Mouse (Mus musculus) urinary bladder, postnatal 10 days (tissue): ENCODE data around the gene Rack1.

ENCODE experiments used
- DNase-seq: peaks from one replicate; pipeline ENCODE4 v3.0.0; 2022; ENCODE audit warnings: low spot score

Rack1 gene

DNA sequence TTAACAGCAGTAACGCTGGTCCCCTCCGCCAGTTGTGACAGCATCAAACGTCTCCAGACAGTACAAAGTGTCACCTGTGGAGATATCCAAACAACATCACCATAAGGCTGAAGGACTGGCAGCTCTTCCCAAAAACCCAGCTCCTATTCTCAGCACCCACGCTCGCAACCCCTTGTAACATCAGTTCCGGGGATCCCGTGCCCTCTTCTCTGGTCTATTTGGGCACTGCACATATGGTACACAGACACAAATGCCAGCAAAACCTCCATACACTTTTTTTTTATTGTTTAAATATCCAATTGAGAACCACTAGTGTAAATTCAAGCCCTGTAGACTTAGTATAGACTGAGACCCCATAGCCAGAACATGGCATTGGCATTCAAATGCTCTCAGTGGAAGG is 4.9 kb upstream of the Rack1 start:
- no peak for DNase-seq

DNA sequence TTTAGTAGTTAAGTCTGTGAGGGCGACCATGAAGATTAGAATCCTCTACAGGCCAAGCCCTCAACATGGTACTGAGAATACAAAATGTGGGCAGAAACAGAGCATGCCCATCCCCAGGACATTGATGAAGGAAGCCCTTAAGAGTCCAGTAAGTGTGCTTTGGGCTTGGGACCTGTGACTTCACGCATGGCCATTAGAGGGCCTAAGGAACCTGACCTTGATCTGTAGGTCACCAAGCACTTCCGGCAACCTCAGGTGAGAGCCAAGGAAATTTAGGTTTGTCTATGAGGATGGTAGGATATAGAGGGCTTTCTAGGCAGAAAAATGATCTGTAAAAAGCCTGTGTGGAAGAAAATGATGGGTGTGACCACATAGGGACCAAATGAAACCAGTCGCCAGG is 3.8 kb upstream of the Rack1 start:
- DNase-seq = no peak

DNA sequence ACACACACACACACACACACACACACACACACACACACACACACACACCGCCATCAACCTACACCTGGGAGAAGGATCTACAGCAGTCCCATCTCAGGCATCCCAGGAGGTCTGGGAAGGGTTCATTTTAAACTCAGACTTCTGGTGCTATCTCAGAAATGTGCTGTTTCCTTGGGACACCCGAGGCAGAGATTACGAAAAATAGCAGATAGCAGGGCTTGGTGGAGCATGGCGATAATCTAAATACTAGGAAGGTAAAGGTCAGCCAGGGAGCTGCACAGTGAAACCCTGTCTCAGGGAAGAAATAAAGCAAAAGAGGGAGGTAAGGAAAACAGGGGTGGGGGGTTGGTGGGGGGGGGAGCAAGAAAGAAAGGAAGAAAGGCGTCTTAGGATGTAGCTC is 2.8 kb upstream of the Rack1 start:
- no peak for DNase-seq

DNA sequence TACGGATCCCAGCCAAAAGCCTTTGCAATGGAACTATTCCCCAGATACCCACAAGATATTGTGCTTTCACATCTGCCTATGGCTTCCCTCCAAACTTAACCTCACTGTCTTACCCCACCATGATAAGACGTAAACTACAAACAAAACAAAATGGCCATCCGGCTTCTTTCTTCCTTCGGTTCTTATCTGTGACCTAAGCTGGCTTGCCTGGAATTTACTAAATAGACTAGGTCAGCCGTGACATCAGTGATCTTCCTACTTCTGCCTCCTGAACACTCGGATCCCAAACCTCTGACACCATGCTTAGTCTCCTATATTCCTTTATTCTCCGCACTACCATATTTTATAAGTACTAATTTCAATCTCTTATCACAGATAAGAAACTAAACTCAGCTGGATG is 1.8 kb upstream of the Rack1 start:
- no peak for DNase-seq

DNA sequence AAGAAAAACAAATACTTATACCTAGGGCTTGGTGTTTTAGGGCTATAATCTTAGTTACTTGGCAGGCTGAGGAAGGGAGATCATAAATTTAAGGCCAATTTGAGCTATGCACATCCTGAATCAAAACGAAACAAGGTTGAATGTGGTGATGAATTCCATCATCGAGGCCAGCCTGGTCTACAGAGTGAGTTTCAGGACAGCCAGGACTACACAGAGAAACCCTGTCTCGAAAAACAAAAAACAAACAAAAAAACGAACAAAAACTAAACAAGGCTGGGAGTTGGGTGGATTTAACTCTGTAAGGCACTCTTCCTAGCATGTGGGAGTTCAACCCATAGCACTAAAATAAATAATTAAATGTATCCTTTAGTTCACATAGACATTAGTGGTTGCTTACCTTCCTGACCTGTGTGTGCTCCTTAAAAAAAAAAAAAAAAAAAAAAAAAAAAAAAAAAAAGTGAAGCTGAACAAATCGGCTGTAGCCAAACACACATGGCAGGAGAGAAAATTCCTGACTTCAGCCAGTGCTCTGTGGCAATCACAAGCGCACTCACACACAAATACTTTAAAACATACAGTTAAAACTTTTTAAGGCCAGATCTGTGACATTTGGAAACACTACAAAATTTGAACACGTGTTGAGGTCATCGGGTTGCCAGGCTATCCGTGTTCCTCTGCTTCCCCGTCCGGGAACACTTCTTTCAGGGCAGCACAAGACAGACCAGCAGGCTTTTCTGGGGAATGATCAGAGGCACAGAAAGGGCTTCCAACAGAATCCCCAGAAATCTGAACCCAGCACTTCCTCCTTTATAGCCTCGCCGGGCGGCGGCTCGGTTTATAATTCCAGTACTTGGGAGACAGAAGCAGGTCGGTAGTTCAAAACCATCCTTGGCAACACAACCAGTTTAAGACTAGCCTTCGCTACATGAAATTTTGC is 880 bp upstream of the Rack1 start:
- no peak for DNase-seq

DNA sequence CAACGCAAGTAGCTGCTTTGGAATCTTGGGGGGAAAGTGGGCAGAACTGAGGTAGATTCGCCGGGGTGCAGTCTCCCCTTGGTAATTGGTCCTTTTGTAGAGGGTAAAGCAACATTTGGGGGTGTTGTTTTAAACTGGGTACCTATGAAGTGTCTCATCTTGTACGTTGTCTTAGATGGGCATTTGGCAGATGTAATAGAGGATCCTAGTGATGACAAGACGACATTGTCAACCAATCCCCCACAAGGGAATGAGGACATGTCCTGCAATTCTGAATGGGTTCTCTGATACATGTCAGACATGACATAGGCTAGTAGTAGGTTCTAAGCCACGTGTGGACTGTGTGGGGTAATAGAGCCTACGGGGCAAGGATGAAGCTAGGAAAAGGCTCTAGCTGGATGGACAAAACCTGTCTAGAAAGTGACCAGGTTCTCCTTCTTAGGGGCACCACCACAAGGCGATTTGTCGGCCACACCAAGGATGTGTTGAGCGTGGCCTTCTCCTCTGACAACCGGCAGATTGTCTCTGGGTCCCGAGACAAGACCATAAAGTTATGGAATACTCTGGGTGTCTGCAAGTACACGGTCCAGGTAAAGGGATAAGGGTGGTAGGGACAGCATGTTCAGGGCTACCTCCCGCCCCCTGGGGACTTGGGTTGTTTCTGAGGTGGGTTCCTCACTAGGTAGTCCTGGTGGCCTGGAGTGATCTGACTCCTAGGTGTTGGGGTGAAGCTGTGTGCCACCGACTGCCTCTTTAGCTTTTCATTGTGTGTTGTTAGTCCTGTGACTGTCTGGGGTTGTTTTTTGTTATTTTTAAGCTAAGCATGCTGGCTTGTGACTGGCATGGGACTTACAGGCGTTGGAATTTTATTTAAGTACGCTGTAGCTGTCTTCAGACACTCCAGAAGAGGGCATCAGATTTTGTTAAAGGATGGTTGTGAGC is 2.0 kb downstream of the Rack1 start:
- DNase-seq = no peak

DNA sequence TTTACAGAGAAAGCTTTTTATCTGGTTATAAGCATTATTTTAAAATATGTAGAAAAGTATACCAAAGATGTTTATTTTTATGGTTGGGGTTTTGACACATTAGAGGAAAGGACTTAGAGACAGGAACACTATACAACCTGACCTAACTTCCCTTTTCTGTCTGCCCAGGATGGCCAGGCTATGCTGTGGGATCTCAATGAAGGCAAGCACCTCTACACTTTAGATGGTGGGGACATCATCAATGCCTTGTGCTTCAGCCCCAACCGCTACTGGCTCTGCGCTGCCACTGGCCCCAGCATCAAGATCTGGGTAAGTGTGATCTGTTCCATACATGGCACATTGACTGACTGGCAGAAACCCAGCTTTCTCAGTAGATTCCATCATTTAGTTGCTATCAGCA is 3.9 kb downstream of the Rack1 start:
- DNase-seq = no peak

DNA sequence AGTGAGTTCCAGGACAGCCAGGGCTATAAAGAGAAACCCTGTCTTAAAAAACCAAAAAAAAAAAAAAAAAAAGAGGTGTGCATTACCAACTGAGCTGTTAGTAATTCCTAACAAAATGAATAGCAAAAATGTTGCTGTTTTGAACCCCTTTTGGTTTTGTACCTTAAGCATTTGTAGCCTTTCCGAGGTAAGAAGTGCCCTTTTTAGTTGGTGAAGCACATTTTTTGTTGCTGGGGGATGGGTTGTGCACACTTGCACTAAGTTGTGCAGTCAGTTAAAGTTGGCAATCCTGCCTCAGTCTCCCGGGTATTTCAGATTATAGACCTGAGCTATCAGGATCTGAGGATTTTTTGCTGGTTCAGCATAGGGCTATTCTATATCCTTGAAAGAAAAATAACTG is 4.8 kb downstream of the Rack1 start:
- no peak for DNase-seq

DNA sequence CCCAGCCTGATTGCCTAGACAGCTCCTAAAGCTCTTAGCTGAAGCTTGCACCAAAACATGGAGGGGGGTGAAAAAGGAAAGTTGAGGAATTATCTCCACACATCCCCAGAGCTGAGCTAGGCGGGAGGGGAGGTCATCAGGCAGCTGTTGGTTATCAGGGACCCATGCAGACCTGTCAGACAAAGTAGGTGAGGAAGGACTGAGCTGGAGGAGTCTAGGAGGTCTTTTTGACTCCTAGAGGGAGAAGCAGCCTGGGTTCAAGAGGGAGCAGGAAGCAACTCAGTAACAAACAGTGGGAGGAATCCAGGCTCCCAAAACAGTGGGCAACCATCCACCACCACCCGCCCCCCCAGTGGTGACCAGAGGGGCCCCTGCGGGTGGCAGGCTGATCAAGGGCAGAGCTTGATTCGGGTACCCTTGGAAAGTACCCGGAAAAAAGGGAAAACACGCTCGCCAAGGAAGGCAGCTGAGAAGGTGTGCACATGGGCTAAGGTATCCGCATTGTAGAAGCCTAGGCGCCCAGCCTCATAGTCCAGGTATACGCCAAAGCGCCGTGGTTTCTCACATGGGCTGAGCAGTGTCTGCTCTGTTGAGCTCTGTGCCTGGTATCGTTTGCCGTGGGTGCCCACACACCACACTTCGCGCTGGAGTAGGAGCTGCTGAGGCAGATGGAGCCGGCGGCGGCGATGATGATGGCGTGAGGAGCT is 6.9 kb downstream of the Rack1 start:
- no peak for DNase-seq

DNA sequence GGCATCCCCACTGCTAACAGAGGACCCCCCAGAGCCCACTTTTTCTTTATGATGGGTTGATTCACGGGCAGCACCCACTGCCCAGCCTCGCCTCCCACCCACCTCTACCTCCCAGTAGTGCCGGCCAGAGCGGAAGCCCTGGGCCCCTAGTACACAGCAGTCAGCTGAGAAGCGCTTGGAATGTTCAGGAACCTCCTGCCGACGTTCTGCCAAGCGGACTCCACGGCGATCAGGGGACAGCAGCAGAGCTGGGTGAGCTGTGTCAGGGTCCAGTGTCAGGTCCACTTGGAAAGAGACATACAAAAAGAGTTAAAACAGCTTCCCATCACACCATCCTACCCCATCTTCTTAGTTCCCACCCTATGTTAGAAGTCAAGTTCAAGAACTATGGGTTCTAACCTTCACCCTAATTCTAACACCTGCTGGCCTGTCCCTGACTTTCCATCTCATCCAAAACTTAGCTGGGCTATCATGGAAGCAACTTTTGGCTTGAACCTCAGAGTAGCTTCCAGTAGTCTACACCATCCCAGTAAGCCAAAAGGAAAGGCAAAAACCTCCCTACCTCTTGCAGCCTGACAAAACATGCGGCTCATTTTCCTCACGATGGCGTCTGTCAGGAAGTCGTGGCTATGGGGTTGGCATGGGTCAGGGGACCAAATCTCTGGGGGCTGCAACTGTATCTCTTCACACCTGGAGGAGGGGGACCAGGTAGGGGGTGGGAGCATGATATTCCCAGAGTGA is 7.6 kb downstream of the Rack1 start:
- no peak for DNase-seq

DNA sequence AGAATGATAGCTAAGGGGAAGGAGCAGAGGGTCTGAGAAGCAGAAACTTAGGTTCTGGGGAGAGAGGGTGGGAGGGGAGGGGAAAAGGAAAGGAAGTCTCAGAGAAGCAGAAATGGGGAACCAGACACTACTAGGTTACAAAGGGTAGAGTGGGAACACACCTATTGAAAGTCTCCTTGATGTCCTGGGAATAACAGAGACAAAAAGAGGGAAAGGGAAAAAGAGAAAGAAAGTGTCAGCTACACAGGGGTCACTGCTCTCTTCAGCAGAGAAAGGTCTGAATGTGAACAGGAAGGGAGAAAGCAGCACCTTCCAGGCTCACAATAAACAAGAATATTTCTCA is 8.1 kb downstream of the Rack1 start:
- DNase-seq = no peak

DNA sequence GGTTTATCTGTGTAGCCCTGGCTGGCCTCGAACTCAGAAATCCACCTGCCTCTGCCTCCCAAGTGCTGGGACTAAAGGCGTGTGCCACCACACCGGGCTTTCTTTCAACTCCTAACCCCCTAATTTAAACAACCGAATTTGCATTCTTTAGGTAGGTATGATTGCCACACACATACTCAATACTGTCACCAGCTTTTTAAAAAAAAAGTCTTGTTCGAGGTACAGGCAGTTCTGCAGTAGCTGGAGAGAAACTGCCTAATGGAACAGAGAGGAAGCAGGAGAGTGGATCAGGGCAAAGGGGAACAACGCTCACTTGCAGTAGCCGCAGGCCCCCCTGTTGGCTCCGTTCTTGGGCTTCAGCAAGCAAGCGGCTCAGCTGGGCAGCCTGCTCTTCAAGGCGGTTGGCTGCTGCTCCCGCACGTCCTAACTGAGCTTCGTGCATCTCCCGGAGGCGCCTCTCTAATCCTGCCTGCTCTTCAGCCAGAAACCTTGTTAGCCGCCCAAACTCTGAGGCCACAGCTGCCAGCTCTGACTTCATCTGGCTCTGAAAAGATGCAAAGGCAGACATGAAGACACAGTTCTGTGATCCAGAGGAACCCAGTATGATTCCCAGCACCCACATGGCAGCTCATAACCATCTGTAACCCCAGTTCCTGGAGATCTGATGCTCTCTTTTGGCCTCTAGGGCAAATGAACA is 8.8 kb downstream of the Rack1 start:
- DNase-seq = peak; percentile 20

DNA sequence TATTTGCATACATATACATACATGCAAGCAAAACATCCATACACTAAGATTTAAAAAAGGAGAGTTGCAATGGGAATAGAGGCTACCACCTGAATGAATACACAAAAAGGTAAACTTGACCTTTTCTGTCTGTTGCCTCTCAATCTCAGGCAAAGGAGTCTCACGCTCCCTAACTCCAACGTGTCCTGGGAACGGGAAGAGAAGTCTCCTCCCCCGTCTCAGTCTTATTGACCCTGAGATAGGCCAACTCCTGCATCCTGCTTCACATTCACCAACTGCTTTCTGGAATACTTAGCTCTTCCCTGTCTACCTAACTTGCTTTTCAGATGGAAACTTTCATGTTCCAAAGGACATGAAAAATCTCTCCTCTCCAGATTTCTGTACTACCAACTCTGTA is 9.3 kb downstream of the Rack1 start:
- no peak for DNase-seq

DNA sequence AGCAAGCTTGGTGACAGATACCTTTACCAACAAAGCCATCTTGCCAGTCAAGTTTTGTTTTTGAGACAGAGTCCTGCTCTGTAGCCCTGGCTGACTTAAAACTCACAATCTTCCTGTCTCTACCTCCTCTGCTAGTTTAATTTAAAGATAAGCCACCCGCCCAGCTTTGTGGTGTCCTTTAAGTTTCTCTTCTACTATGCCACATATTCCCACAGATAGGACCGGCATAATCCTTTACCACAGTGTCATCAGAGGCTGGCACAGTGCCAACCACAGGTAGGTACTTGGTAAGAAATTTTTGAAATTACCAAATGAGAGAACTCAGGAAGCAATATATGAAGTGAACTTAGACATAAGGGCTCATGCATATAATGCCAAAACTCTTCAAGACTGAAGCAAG is 10.0 kb downstream of the Rack1 start:
- DNase-seq = no peak

DNA sequence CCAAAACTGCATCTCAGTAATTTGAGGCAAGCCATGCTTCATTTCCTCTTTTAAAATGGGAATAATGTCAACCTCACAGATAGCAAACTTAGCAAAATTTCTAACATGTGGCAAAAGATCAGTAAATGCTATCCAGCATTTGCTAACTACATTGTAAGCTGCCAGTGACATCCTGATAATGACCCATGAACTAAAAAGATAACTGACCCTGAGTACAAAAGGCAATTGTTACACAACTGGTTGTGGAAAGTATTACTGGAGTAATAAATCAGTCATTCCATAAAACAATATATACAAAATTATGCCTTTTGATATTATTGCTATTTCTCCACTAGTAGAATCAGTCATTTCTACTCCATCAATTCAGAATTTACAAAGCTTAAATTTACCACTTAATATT is 13.7 kb downstream of the Rack1 start:
- DNase-seq = no peak

DNA sequence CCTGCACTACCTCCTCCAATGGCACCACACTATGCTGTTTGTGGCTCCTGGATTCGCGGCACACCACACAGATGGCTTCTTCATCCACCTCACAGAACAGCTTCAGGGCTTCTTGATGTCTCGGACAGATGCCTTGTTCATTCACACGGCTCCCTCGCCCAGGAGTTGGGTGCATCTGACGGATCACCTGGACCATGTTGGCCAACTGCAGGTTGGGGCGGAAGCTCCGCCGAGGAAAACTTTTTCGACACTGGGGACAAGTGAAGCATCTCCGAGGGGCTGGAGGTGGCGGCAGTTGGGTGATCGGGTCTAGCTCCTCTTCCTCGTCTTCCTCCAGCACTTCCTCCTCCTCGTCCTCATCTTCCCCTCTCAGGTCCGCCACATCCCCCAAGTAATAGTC is 15.7 kb downstream of the Rack1 start:
- DNase-seq = no peak

DNA sequence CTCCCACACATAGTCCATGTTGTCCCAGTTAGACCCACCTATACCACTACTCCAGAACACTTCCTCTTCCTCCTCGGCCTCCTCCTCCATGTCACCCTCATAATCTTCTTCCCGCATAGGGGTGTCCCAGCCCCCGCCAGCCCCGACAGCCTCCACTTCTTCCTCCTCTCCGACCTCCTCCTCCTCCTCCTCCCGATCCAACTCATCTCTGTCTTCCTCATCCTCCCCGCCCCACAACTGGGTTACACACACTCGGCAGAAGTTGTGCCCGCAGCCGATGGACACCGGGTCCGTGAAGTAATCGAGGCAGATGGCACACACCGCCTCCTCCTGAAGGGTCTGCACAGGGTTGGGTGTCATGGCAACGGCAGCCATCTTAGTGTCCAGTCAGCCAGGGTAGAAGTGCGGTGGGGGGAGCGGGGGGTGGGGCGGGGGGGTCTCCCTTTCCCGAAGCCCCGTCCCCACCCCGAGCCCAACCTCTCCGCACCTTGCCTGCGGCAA is 16.2 kb downstream of the Rack1 start:
- DNase-seq = no peak

DNA sequence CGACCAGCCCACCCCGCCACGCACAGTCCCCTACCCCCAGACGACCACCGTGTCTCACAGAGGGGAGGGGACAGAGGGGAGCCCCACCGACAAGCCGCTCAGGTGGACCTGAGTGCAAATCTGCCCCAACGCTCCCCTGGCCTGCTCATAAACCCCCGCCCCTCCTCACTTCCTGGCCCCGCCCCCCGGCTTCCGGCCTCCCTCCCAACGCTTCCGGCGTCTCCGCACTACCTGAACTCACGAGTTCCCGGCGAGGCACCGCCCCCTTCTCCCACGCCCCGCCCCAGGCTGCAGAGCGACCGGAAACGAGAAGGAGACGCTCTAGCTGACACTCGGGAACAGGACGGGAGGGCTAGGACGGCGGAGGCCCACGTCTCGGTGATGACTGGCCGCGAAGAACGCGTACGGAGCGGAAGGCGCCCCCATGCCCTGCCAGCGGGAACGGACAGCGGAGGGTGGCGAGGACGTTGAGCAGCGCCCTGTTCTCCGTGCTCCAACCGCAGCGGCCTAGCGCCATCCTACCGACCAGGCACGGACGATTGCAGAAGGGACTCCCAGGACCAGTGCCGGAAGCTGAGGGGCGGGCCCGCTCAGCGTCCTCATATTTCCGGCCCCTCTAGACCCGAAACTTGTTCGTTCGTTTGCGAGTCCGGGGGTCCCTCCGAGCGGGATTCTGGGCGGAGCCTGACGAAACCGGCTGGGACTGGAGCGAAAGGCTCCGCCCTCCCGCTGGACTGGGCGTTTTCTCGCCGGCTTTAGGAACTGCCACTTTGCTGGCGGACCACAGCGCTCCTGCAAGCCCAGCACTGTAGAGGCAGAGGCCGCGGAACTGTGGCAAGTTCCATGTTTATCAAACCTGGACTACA is 16.9 kb downstream of the Rack1 start, which contains the start of gene Trim41:
TSS of gene Trim41 (minus strand) at position 554 of the 866 bp plus-strand sequence.
- peak; percentile 95 for DNase-seq

DNA sequence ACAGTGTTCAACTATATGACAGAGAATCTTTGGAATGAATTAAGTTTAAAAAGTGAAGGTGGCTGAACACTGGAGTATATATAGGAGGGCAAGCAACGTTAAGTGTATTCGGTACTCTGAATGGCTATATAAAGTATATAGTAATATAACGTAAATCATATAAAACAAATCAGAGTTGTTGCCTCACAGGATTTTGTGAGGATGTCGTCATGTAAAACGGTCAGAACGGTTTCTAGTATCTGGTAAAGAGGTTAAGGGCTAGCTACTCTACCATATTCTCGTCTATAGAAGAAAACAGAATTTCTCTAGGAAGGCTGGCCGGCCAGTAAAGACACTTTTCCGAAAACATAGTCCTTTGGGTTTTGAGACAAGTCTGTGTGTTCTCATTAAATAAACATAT is 17.7 kb downstream of the Rack1 start:
- no peak for DNase-seq

DNA sequence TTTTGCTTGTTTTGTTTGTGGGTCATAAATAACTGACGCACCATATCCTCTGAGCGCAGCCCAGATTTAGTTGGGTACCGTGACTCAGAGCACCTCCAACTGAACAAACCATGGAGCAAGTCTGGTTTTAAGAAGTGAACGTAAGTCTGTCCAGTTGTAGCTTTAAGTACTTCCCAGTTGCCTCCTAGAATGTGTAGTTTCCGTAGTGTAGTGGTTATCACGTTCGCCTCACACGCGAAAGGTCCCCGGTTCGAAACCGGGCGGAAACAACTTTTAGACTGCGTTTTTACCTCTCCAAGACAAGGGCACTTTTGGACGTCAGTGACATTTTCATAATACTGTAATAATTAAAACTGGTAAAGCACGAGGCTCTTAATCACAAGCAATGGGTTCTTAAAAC is 18.2 kb downstream of the Rack1 start:
- no peak for DNase-seq
